Mouse (Mus musculus): Measurements from ENCODE around the gene Krtcap2. TPM values are rescaled to one million over a fixed set of nuclear protein-coding genes. Genes with fewer than 3 reads are reported as not detected.

Gene Krtcap2
- polyA plus RNA-seq, 2 experiments, result 26.3 to 138 TPM

DNA sequence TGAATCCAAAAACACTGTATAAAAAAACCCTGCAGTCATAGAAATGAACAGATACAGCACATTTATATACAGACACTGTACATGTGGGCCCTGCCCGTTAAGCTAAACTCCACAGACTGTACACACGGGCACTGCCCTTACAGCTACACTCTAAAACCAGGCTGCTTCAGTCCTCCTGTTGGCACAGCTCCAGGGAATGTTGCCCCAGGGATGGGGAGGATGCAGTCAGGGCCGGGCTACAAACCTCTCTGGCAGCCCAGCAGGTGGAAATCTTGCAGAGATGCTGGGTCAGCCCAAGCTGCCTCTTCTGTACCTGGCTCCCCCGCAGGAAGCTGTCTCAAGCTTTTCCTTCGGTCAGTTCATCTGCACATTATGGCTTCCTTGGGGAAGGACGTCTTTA is 26.0 kb downstream of the Krtcap2 start:
- WGBS (ENCODE audit: insufficient replicate concordance), result 58% methylated on average over 6 of the region's 6 CpGs
- DNase-seq (ENCODE audit: low read depth in 3 of 3, low spot score in 3 of 3) (no peak), ATAC-seq (ENCODE audit: insufficient read depth) (no peak)
- H3K27me3 ChIP-seq (ENCODE audit: control insufficient read depth, insufficient read depth, low read length), result no peaks in the 10 kb centered on the region; the same call in 1 of the 2 replicates
- no peaks in the 10 kb centered on the region for H3K9me3 ChIP-seq (ENCODE audit: control insufficient read depth, low read length)
- H3K4me2 ChIP-seq (ENCODE audit: low read depth), result no peak overlapping the region
- H3K9ac ChIP-seq (replicated peaks), result no peak overlapping the region
- H3K4me1 ChIP-seq (replicated peaks; ENCODE audit: control insufficient read depth in 2 of 2, insufficient read depth in 2 of 2, low read length in 1 of 2), result peaks cover 7 to 12% of the 10 kb centered on the region in 2 experiments
- H3K36me3 ChIP-seq (replicated peaks; ENCODE audit: control insufficient read depth, insufficient read depth, low read depth), result no peaks in the 10 kb centered on the region
- no peak overlapping the region for H3K27ac ChIP-seq
- no peak overlapping the region for H3K4me3 ChIP-seq (ENCODE audit: insufficient read depth in 1 of 2, low read depth in 2 of 2, low read length in 2 of 2)
- TF ChIP-seq CTCF (IDR thresholded peaks at IDR 0.05; ENCODE audit: low read depth) (no peak), EP300 (IDR thresholded peaks at IDR 0.05; ENCODE audit: low read depth) (no peak)

DNA sequence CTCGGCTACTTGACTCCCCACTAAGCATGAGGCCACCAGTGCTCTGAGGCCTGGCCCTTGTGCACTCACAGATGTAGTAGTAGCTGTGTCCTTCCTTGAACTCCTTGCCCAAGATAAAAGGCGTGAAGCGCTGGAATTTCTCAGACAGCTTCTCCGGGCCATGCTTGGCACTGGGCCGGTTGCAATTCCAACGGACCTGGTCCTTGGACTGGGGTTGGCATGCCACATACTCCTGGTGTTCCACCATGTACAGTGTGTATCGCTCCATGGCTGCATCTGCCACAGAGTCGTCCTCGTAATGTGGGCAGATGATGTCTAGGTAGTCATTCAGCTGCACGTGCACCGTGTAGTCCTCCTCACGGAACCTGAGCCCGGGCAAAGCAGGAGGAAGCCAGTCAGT is 30.3 kb downstream of the Krtcap2 start:
- no peak overlapping the region for H3K9ac ChIP-seq (replicated peaks)
- H3K36me3 ChIP-seq (replicated peaks; ENCODE audit: control insufficient read depth, insufficient read depth, low read depth), result no peaks in the 10 kb centered on the region
- H3K27ac ChIP-seq, result no peak overlapping the region
- peaks cover 35% of the 10 kb centered on the region for H3K27me3 ChIP-seq (ENCODE audit: control insufficient read depth, insufficient read depth, low read length)
- H3K4me2 ChIP-seq (ENCODE audit: low read depth), result no peak overlapping the region
- H3K4me3 ChIP-seq (ENCODE audit: insufficient read depth in 1 of 2, low read depth in 2 of 2, low read length in 2 of 2), result no peak overlapping the region
- no peak for ATAC-seq (ENCODE audit: insufficient read depth)
- DNase-seq (ENCODE audit: low read depth in 3 of 3, low spot score in 3 of 3), result no peak
- H3K4me1 ChIP-seq (replicated peaks; ENCODE audit: control insufficient read depth in 2 of 2, insufficient read depth in 2 of 2, low read length in 1 of 2), result no peaks in the 10 kb centered on the region
- WGBS (ENCODE audit: insufficient replicate concordance), result 80% methylated on average over 13 of the region's 13 CpGs
- no peaks in the 10 kb centered on the region for H3K9me3 ChIP-seq (ENCODE audit: control insufficient read depth, low read length)
- no peak for TF ChIP-seq CTCF (IDR thresholded peaks at IDR 0.05; ENCODE audit: low read depth)
- TF ChIP-seq EP300 (IDR thresholded peaks at IDR 0.05; ENCODE audit: low read depth), result no peak

DNA sequence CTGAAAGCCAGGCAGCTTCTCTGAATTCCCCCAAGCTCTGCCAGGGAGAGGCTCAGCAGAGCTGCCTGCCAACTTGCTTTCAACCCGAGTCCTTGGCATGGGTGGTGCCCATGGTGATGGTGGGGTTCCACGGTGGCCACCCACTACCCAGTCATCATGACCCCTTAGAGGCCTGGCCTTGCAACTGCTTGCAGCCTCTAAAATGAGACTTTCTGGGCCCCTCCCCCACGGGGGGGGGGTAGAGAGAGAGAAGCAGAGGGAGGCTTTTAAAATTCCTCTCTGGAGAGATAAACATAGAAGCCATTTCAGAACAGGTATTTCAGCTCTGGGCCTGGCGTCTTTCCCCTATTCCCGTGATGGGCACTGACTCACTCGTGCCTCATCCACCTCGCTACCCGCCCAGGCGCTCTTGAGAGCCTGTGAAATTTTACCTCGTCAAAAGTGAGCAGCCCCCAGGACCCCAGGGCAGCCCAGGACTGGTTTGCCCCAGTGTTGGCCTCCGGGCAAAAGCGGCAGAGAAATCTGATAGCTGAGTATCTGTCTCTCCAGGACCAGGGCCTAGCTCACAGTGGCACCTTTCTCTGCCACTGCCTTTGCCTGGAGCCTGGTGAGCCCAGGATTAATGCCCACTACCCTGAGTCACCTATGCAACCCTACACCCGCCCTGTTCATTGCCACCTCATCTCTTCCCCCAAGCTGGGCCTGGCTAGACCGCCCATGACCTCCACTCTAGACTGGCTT is 31.7 kb downstream of the Krtcap2 start:
- Histone ChIP-seq H3K9ac (replicated peaks) (no peak overlapping the region), H3K4me1 (replicated peaks; ENCODE audit: control insufficient read depth in 2 of 2, insufficient read depth in 2 of 2, low read length in 1 of 2) (no peaks in the 10 kb centered on the region), H3K4me3 (ENCODE audit: insufficient read depth in 1 of 2, low read depth in 2 of 2, low read length in 2 of 2) (no peak overlapping the region), H3K36me3 (replicated peaks; ENCODE audit: control insufficient read depth, insufficient read depth, low read depth) (no peaks in the 10 kb centered on the region), H3K9me3 (ENCODE audit: control insufficient read depth, low read length) (no peaks in the 10 kb centered on the region), H3K27me3 (ENCODE audit: control insufficient read depth, insufficient read depth, low read length) (peaks cover 44% of the 10 kb centered on the region), H3K4me2 (ENCODE audit: low read depth) (peak overlapping the region; percentile 48), H3K27ac (no peak overlapping the region)
- WGBS (ENCODE audit: insufficient replicate concordance), result 37% methylated on average over 14 of the region's 14 CpGs
- DNase-seq (ENCODE audit: low read depth in 3 of 3, low spot score in 3 of 3), result no peak
- ATAC-seq (ENCODE audit: insufficient read depth), result no peak
- TF ChIP-seq CTCF (IDR thresholded peaks at IDR 0.05; ENCODE audit: low read depth) (no peak), EP300 (IDR thresholded peaks at IDR 0.05; ENCODE audit: low read depth) (no peak)

DNA sequence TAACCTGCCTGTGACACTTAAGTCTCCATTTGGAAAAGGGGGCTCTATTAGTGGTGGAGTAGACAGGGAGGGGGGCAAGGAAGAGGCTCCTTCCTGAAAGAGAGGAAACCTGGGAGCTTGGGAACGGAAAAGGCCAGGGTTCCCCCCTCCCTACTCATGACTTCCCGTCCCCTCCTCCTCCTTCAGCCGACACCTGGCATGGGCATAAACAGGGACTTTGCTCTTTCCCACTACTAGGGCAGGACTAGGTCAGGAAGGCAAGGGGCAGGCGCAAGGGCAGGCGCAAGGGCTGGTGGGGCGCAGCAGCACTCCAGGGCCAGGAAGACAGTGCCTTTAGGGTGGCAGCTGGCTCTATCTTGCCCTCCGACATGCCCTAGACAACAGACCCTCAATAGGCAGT is 32.3 kb downstream of the Krtcap2 start:
- Histone ChIP-seq H3K9me3 (ENCODE audit: control insufficient read depth, low read length) (no peaks in the 10 kb centered on the region), H3K27me3 (ENCODE audit: control insufficient read depth, insufficient read depth, low read length) (peaks cover 44% of the 10 kb centered on the region), H3K4me1 (replicated peaks; ENCODE audit: control insufficient read depth in 2 of 2, insufficient read depth in 2 of 2, low read length in 1 of 2) (no peaks in the 10 kb centered on the region), H3K9ac (replicated peaks) (no peak overlapping the region), H3K27ac (no peak overlapping the region), H3K36me3 (replicated peaks; ENCODE audit: control insufficient read depth, insufficient read depth, low read depth) (no peaks in the 10 kb centered on the region), H3K4me3 (ENCODE audit: insufficient read depth in 1 of 2, low read depth in 2 of 2, low read length in 2 of 2) (peak overlapping the region in 1 of 2 experiments; percentile 49; a peak in 1 of 4 replicates), H3K4me2 (ENCODE audit: low read depth) (peak overlapping the region; percentile 48)
- ATAC-seq (ENCODE audit: insufficient read depth) (peak; percentile 25; the same call in 1 of the 2 replicates), DNase-seq (ENCODE audit: low read depth in 3 of 3, low spot score in 3 of 3) (no peak)
- TF ChIP-seq CTCF (IDR thresholded peaks at IDR 0.05; ENCODE audit: low read depth) (no peak), EP300 (IDR thresholded peaks at IDR 0.05; ENCODE audit: low read depth) (no peak)
- 53% methylated on average over 7 of the region's 7 CpGs for WGBS (ENCODE audit: insufficient replicate concordance)

DNA sequence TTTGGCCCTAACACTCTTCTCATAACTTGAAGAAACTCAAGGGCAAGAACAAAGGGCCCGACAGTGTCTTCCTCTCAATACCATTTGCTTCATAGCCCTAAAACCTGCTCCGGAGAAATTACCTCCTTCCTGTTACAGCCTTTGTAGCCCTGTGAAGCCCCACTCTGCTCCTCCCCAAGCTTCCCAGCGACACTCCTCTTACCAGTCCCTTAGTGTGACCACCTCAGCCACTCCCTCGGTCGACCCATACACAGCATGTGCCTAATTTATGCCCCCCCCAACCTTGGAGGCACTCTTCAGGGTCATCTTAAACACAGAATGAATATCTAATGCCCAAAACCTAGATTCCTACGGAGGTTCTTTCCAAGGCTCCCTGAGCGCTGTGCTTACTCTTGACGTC is 32.9 kb downstream of the Krtcap2 start:
- Histone ChIP-seq H3K4me3 (ENCODE audit: insufficient read depth in 1 of 2, low read depth in 2 of 2, low read length in 2 of 2) (peak overlapping the region; percentile 18 to 49), H3K9ac (replicated peaks) (no peak overlapping the region), H3K36me3 (replicated peaks; ENCODE audit: control insufficient read depth, insufficient read depth, low read depth) (no peaks in the 10 kb centered on the region), H3K9me3 (ENCODE audit: control insufficient read depth, low read length) (no peaks in the 10 kb centered on the region), H3K4me1 (replicated peaks; ENCODE audit: control insufficient read depth in 2 of 2, insufficient read depth in 2 of 2, low read length in 1 of 2) (no peaks in the 10 kb centered on the region), H3K27ac (no peak overlapping the region), H3K27me3 (ENCODE audit: control insufficient read depth, insufficient read depth, low read length) (peaks cover 44% of the 10 kb centered on the region), H3K4me2 (ENCODE audit: low read depth) (peak overlapping the region; percentile 48)
- ATAC-seq (ENCODE audit: insufficient read depth), result no peak
- no peak for TF ChIP-seq CTCF (IDR thresholded peaks at IDR 0.05; ENCODE audit: low read depth)
- TF ChIP-seq EP300 (IDR thresholded peaks at IDR 0.05; ENCODE audit: low read depth), result no peak
- WGBS (ENCODE audit: insufficient replicate concordance), result 13% methylated on average over 8 of the region's 8 CpGs
- DNase-seq (ENCODE audit: low read depth in 3 of 3, low spot score in 3 of 3), result no peak

Data from liver, embryonic 14.5 days (tissue).